In genomic region chr19:38245361-38246176, GRCm38 (mm10) we compare ENCODE assay signal across 11 mouse cellular contexts. TPM values are rescaled to one million over a fixed set of nuclear protein-coding genes. Genes with fewer than 3 reads are reported as not detected.
A peak's percentile ranks its signal among the peaks of the same experiment; 100 is the strongest.
DNase-seq lines count a peak whose midpoint lies in the region; ATAC-seq and TF ChIP-seq lines count a peak whose summit lies in the region.
"Had no signal": no experiment of that assay in that cellular context is flagged by ENCODE, and none has a peak within 500 bp of the region (broad histone marks: within the 10 kb centered on the region; RNA-seq: fewer than 3 reads in every experiment).

No protein-coding gene starts in this region.

- H3K4me1 ChIP-seq in heart, embryonic 10.5 days, result no peaks in the 10 kb centered on the region
- H3K4me1 ChIP-seq in limb, embryonic 12.5 days (replicated peaks), result peaks cover 24% of the 10 kb centered on the region
- no peaks in the 10 kb centered on the region for H3K4me1 ChIP-seq in stomach, postnatal 0 days (replicated peaks; ENCODE audit: control insufficient read depth, insufficient read depth)
- H3K4me1 ChIP-seq: heart, embryonic 13.5 days had no signal

- no peaks in the 10 kb centered on the region for H3K36me3 ChIP-seq in heart, embryonic 10.5 days
- H3K36me3 ChIP-seq in limb, embryonic 12.5 days, result no peaks in the 10 kb centered on the region
- H3K36me3 ChIP-seq in stomach, postnatal 0 days (ENCODE audit: control insufficient read depth, insufficient read depth, low read length), result no peaks in the 10 kb centered on the region
- H3K36me3 ChIP-seq: heart, embryonic 13.5 days had no signal

- no peak for TF ChIP-seq CTCF in stomach, postnatal 0 days (IDR thresholded peaks at IDR 0.05; ENCODE audit: low read depth)

- H3K4me2 ChIP-seq in limb, embryonic 12.5 days, result peak overlapping the region; percentile 15
- H3K4me2 ChIP-seq in stomach, postnatal 0 days (replicated peaks; ENCODE audit: low read depth), result 0 out of 2 replicates have a peak overlapping the region, but pooled peaks have one; percentile 25
- H3K4me2 ChIP-seq: heart, embryonic 13.5 days had no signal

- no peak overlapping the region for H3K9ac ChIP-seq in limb, embryonic 12.5 days (replicated peaks)
- no peak overlapping the region for H3K9ac ChIP-seq in stomach, postnatal 0 days (ENCODE audit: low read length)
- H3K9ac ChIP-seq: heart, embryonic 13.5 days had no signal

- ATAC-seq in limb, embryonic 12.5 days (ENCODE audit: insufficient number of reproducible peaks, insufficient read depth, low FRiP score, low TSS enrichment, low read depth), result no peak
- ATAC-seq in stomach, postnatal 0 days (ENCODE audit: low FRiP score, low TSS enrichment), result peak; percentile 75; the same call in 1 of the 2 replicates
- no peak for ATAC-seq in inflammation-experienced regulatory T-cells, adult 6 months

- H3K27me3 ChIP-seq in heart, embryonic 10.5 days (ENCODE audit: insufficient read depth, poor library complexity, severe bottlenecking), result no peaks in the 10 kb centered on the region
- H3K27me3 ChIP-seq in limb, embryonic 12.5 days, result no peaks in the 10 kb centered on the region
- no peaks in the 10 kb centered on the region for H3K27me3 ChIP-seq in stomach, postnatal 0 days (ENCODE audit: control insufficient read depth, insufficient read depth, low read length)
- H3K27me3 ChIP-seq: heart, embryonic 13.5 days had no signal

- no peaks in the 10 kb centered on the region for H3K9me3 ChIP-seq in heart, embryonic 10.5 days
- H3K9me3 ChIP-seq in limb, embryonic 12.5 days, result no peaks in the 10 kb centered on the region
- H3K9me3 ChIP-seq in stomach, postnatal 0 days (ENCODE audit: control insufficient read depth, low read length), result no peaks in the 10 kb centered on the region
- H3K9me3 ChIP-seq: heart, embryonic 13.5 days had no signal

- H3K27ac ChIP-seq in heart, embryonic 10.5 days, result no peak overlapping the region
- peak overlapping the region; percentile 64; the same call in 1 of the 2 replicates for H3K27ac ChIP-seq in limb, embryonic 12.5 days
- H3K27ac ChIP-seq in stomach, postnatal 0 days (replicated peaks), result peak overlapping the region; percentile 41; the same call in 1 of the 2 replicates
- H3K27ac ChIP-seq: heart, embryonic 13.5 days had no signal

- TF ChIP-seq EP300 in stomach, postnatal 0 days (optimal IDR thresholded peaks at IDR 0.05), result no peak

- peak; percentile 19 for DNase-seq in heart, embryonic 10.5 days (ENCODE audit: low spot score)
- no peak for DNase-seq in heart, adult 8-10 months (ENCODE audit: low spot score)
- peak; percentile 49 for DNase-seq in retina, postnatal 1 day
- no peak for DNase-seq in retina, embryonic 14.5 days (ENCODE audit: low spot score)
- peak; percentile 36 for DNase-seq in stomach, postnatal 0 days (ENCODE audit: low spot score)
- no peak for DNase-seq in right cerebral cortex, postnatal 25 days
- DNase-seq: cerebellum, adult 11-12 months had no signal

- H3K4me3 ChIP-seq in heart, embryonic 10.5 days, result no peak overlapping the region
- no peak overlapping the region for H3K4me3 ChIP-seq in limb, embryonic 12.5 days (replicated peaks)
- no peak overlapping the region for H3K4me3 ChIP-seq in stomach, postnatal 0 days (ENCODE audit: low read depth, low read length)
- H3K4me3 ChIP-seq: erythroblast, embryonic 14.5 days; heart, embryonic 13.5 days had no signal

- 81% methylated on average over 10 of the region's 10 CpGs for WGBS in heart, embryonic 10.5 days
- 32% methylated on average over 10 of the region's 10 CpGs for WGBS in limb, embryonic 12.5 days
- WGBS in stomach, postnatal 0 days, result 40% methylated on average over 10 of the region's 10 CpGs

RNA-seq across cellular contexts. Expression of gene Lgi1, which starts 18.8 kb away (rescaled TPM):
- 0.16 and 0.38 TPM in 2 replicates for polyA plus RNA-seq in heart, embryonic 10.5 days (2016; fragmentation: Nextera tagmentation; extraction: Ambion mirVana)
- 10 to 100 TPM in 1 of 4 experiments, 1 to 10 TPM in 3; 2.0 to 11.5 (median 5.8) TPM for total RNA-seq in heart, adult 8-10 months (2022)
- polyA plus RNA-seq in limb, embryonic 12.5 days (2016; fragmentation: Nextera tagmentation; extraction: Ambion mirVana), result 0.74 and 1.2 TPM in 2 replicates
- 1.0 and 2.1 TPM in 2 replicates for polyA plus RNA-seq in stomach, postnatal 0 days (2015; fragmentation: Nextera tagmentation; extraction: Ambion mirVana)
- polyA plus RNA-seq in inflammation-experienced regulatory T-cells, adult 6 months (2017; shearing (Covaris generic)), result under 1 TPM in 1 of 3 experiments, not detected in 2; 0.30 TPM
- polyA plus RNA-seq: erythroblast, embryonic 14.5 days; heart, embryonic 13.5 days had no signal

RNA-seq across cellular contexts. Expression of gene Fra10ac1, which starts 21.6 kb away (rescaled TPM):
- 32.2 and 39.7 TPM in 2 replicates for polyA plus RNA-seq in heart, embryonic 10.5 days (2016; fragmentation: Nextera tagmentation; extraction: Ambion mirVana)
- 10 to 100 TPM; 10.4 to 16.2 (median 13.0) TPM for total RNA-seq in heart, adult 8-10 months (2022)
- polyA plus RNA-seq in limb, embryonic 12.5 days (2016; fragmentation: Nextera tagmentation; extraction: Ambion mirVana), result 46.3 and 48.3 TPM in 2 replicates
- polyA plus RNA-seq in stomach, postnatal 0 days (2015; fragmentation: Nextera tagmentation; extraction: Ambion mirVana), result 22.7 and 22.8 TPM in 2 replicates
- polyA plus RNA-seq in inflammation-experienced regulatory T-cells, adult 6 months (2017; shearing (Covaris generic)), result 10 to 100 TPM; 20.0 to 34.9 (median 33.3) TPM

Comparison
In these comparisons a context has a peak if more than half of its experiments do, and no peak if none do; other contexts are left out.
1. DNase-seq: peak in heart, embryonic 10.5 days (single experiment), retina, postnatal 1 day (single experiment) and stomach, postnatal 0 days (single experiment); none in heart, adult 8-10 months (single experiment), retina, embryonic 14.5 days (single experiment) and right cerebral cortex, postnatal 25 days (single experiment).